Mouse (Mus musculus) cerebellum, adult 2 months (tissue): ENCODE measurements around the gene Med7. TPM values are rescaled to one million over a fixed set of nuclear protein-coding genes. Genes with fewer than 3 reads are reported as not detected.

Experiments used
- DNase-seq, 2 experiments: peaks; one replicate each; pipeline ENCODE4 v3.0.0; 2021
- H3K27ac ChIP-seq: fragments of 200-500 bp; 2 replicates; pipeline ENCODE4 v1.5.1; 2012; ENCODE audit warnings: low read length, control low read depth, inconsistent platforms; ENCODE audit not compliant: insufficient read depth
- H3K27me3 ChIP-seq: fragments of 200-500 bp; 2 replicates; pipeline ENCODE4 v1.6.1; 2012; ENCODE audit warnings: inconsistent platforms, mild to moderate bottlenecking, low read length, moderate library complexity; ENCODE audit not compliant: control insufficient read depth, insufficient read depth
- H3K4me1 ChIP-seq: fragments of 200-500 bp; 2 replicates; pipeline ENCODE4 v1.6.1; 2011; ENCODE audit warnings: low read length; ENCODE audit not compliant: control insufficient read depth, insufficient read depth
- H3K4me3 ChIP-seq: fragments of 200-500 bp; replicated peaks from 2 replicates; pipeline ENCODE3; 2011; ENCODE audit warnings: mild to moderate bottlenecking, low read depth, low read length, control low read depth; ENCODE audit not compliant: insufficient read depth
- CTCF ChIP-seq: fragments of 200-500 bp; IDR thresholded peaks from 2 replicates; pipeline ENCODE4 v1.5.1; 2011; ENCODE audit warnings: low read depth, mild to moderate bottlenecking, control low read depth, low read length, moderate library complexity, borderline replicate concordance; ENCODE audit not compliant: insufficient read depth
- POLR2A ChIP-seq: fragments of 200-500 bp; IDR thresholded peaks from 2 replicates; pipeline ENCODE4 v1.6.1; 2011; ENCODE audit warnings: low read length, control low read depth, borderline replicate concordance; ENCODE audit not compliant: insufficient read depth
- WGBS: fragments of 180-500 bp; shearing (Covaris S2); methylation state at CpG from one replicate; pipeline ENCODE4 v1.1.7; 2018; 5-methylcytosine and 5-hydroxymethylcytosine counted together
- polyA plus RNA-seq: library from polyadenylated mRNA; depleted of rRNA; stranded (reverse); fragments of >200 nt; gene quantifications from 2 replicates; pipeline ENCODE4 v1.2.3, GENCODE M21; 2012

Gene Med7
- polyA plus RNA-seq, 1 experiment = 39.4 TPM

- Histone ChIP-seq H3K4me3 (no peak overlapping the region), H3K27me3 (no peaks in the 10 kb centered on the region), H3K4me1 (no peaks in the 10 kb centered on the region), H3K27ac (no peak overlapping the region)
- no peak for DNase-seq
- no peak for TF ChIP-seq CTCF
- WGBS = 82% methylated on average over 13 of the region's 13 CpGs
Measured at GRCm38 (mm10) chr11:46447644-46448484, 11.1 kb downstream of the Med7 start.

GRCm38 (mm10) chr11:46449461-46450080 lies 12.8 kb downstream of the Med7 start:
- Histone ChIP-seq H3K4me3 (no peak overlapping the region), H3K4me1 (no peaks in the 10 kb centered on the region), H3K27me3 (no peaks in the 10 kb centered on the region), H3K27ac (no peak overlapping the region)
- WGBS = 78% methylated on average over 11 of the region's 11 CpGs
- no peak for DNase-seq
- TF ChIP-seq CTCF (no peak), POLR2A (no peak)

GRCm38 (mm10) chr11:46454453-46455045 lies 17.8 kb downstream of the Med7 start, which contains the start of gene Havcr2:
Gene Havcr2 (plus strand): TSS chr11:46454935.
- 78% methylated on average over 6 of the region's 6 CpGs for WGBS

GRCm38 (mm10) chr11:46459960-46460359 lies 23.2 kb downstream of the Med7 start:
- DNase-seq = no peak
- H3K27ac ChIP-seq = no peak overlapping the region
- WGBS = 87% methylated on average over 3 of the region's 3 CpGs
- H3K4me1 ChIP-seq = no peaks in the 10 kb centered on the region
- TF ChIP-seq CTCF = no peak
- H3K4me3 ChIP-seq = no peak overlapping the region
- H3K27me3 ChIP-seq = no peaks in the 10 kb centered on the region

More at GRCm38 (mm10) chr11:46454453-46455045, 17.8 kb downstream of the Med7 start, which contains the start of gene Havcr2:
- no peak for TF ChIP-seq CTCF
- no peak for TF ChIP-seq POLR2A
- Histone ChIP-seq H3K27ac (no peak within 1 kb of the TSS), H3K27me3 (no peaks in the 10 kb centered on the region), H3K4me1 (no peaks in the 10 kb centered on the region), H3K4me3 (no peak within 1 kb of the TSS)
- no peak for DNase-seq

- no peak for DNase-seq
- TF ChIP-seq POLR2A (no peak), CTCF (no peak)
- 85% methylated on average over 5 of the region's 5 CpGs for WGBS
- Histone ChIP-seq H3K27ac (no peak overlapping the region), H3K27me3 (no peaks in the 10 kb centered on the region), H3K4me3 (no peak overlapping the region), H3K4me1 (no peaks in the 10 kb centered on the region)
Measured at GRCm38 (mm10) chr11:46461362-46461761, 24.6 kb downstream of the Med7 start.

- no peak overlapping the region for H3K4me3 ChIP-seq
- no peaks in the 10 kb centered on the region for H3K4me1 ChIP-seq
- TF ChIP-seq CTCF (no peak), POLR2A (no peak)
- no peak for DNase-seq
- H3K27me3 ChIP-seq = no peaks in the 10 kb centered on the region
- H3K27ac ChIP-seq = no peak overlapping the region
- WGBS = 67% methylated on average over 5 of the region's 5 CpGs
Measured at GRCm38 (mm10) chr11:46461931-46462330, 25.2 kb downstream of the Med7 start.

- WGBS = 94% methylated on average over 2 of the region's 2 CpGs
- no peak overlapping the region for H3K27ac ChIP-seq
- no peaks in the 10 kb centered on the region for H3K27me3 ChIP-seq
- H3K4me1 ChIP-seq = no peaks in the 10 kb centered on the region
- no peak overlapping the region for H3K4me3 ChIP-seq
- no peak for DNase-seq
- TF ChIP-seq CTCF (no peak), POLR2A (no peak)
Measured at GRCm38 (mm10) chr11:46466878-46467277, 30.2 kb downstream of the Med7 start.
